Mouse (Mus musculus) kidney, embryonic 16.5 days (tissue): Measurements from ENCODE around the gene Rbm3. TPM values are rescaled to one million over a fixed set of nuclear protein-coding genes. Genes with fewer than 3 reads are reported as not detected.
A peak's percentile ranks its signal among the peaks of the same experiment; 100 is the strongest.

Source experiments
- ATAC-seq: fragments of 200-750 bp; cut with Nextera tagmentation; 2 replicates; pipeline ENCODE4 v1.8.0; 2017; ENCODE audit warnings: moderate TSS enrichment; ENCODE audit not compliant: low FRiP score, low TSS enrichment
- H3K27ac ChIP-seq: fragments of 300-500 bp; sonication (generic); 2 replicates; pipeline ENCODE4 v1.5.1; 2014; ENCODE audit warnings: low read length
- H3K27me3 ChIP-seq: fragments of 300-500 bp; sonication (generic); 2 replicates; pipeline ENCODE4 v1.6.1; 2014; ENCODE audit warnings: low read length, control low read depth, mixed read lengths; ENCODE audit not compliant: insufficient read depth
- H3K36me3 ChIP-seq: fragments of 300-500 bp; sonication (generic); 2 replicates; pipeline ENCODE4 v1.6.1; 2014; ENCODE audit warnings: low read length, control low read depth, mixed read lengths; ENCODE audit not compliant: insufficient read depth
- H3K4me1 ChIP-seq: fragments of 300-500 bp; sonication (generic); 2 replicates; pipeline ENCODE4 v1.6.1; 2014; ENCODE audit warnings: low read length, control low read depth, mixed read lengths; ENCODE audit not compliant: insufficient read depth
- H3K4me2 ChIP-seq: fragments of 300-500 bp; sonication (generic); replicated peaks from 2 replicates; pipeline ENCODE4 v1.6.1; 2014; ENCODE audit warnings: low read depth, low read length
- H3K4me3 ChIP-seq: fragments of 300-500 bp; sonication (generic); 2 replicates; pipeline ENCODE4 v1.5.1; 2014; ENCODE audit warnings: mild to moderate bottlenecking, low read length
- H3K9ac ChIP-seq: fragments of 300-500 bp; sonication (generic); replicated peaks from 2 replicates; pipeline ENCODE4 v1.6.1; 2014; ENCODE audit warnings: low read length
- H3K9me3 ChIP-seq: fragments of 300-500 bp; sonication (generic); 2 replicates; pipeline ENCODE4 v1.6.1; 2016; ENCODE audit warnings: low read length, control low read depth
- WGBS: fragments of 180-500 bp; shearing (Covaris S2); extraction: QIAGEN DNeasy Blood & Tissue Kit; methylation state at CpG from one replicate; pipeline ENCODE4 v1.1.7; 2014; 5-methylcytosine and 5-hydroxymethylcytosine counted together
- polyA plus RNA-seq: library from polyadenylated mRNA; unstranded; fragments of >200 nt; fragmentation: Nextera tagmentation; extraction: Ambion mirVana; gene quantifications from 2 replicates; pipeline ENCODE4 v1.2.1, GENCODE M21; 2015

Rbm3 gene
- polyA plus RNA-seq, 1 experiment from 2014 or later = 441 TPM

GRCm38 (mm10) chrX:8132017-8132976 lies 13.4 kb downstream of the Rbm3 start, which contains the start of gene Wdr13:
TSS of gene Wdr13 (minus strand) at chrX:8132892.
- peak within 1 kb of the TSS; percentile 98 for H3K27ac ChIP-seq
- H3K4me2 ChIP-seq = peak within 1 kb of the TSS; percentile 59
- 0 out of 2 replicates have a peak, but pooled peaks cover 4% of the 10 kb centered on the region for H3K4me1 ChIP-seq
- peaks cover 2% of the 10 kb centered on the region; the same call in 1 of the 2 replicates for H3K9me3 ChIP-seq
- H3K27me3 ChIP-seq = no peaks in the 10 kb centered on the region
- 0 out of 2 replicates have a peak, but pooled peaks cover 17% of the 10 kb centered on the region for H3K36me3 ChIP-seq
- peak within 1 kb of the TSS; percentile 74 for H3K9ac ChIP-seq
- WGBS = 20% methylated on average over 38 of the region's 40 CpGs
- ATAC-seq = peak; percentile 91
- peak within 1 kb of the TSS; percentile 66 for H3K4me3 ChIP-seq

- Histone ChIP-seq H3K9ac (no peak overlapping the region), H3K36me3 (0 out of 2 replicates have a peak, but pooled peaks cover 19% of the 10 kb centered on the region), H3K27me3 (no peaks in the 10 kb centered on the region), H3K4me1 (0 out of 2 replicates have a peak, but pooled peaks cover 4% of the 10 kb centered on the region), H3K9me3 (peaks cover 2% of the 10 kb centered on the region; the same call in 1 of the 2 replicates), H3K4me2 (peak overlapping the region; percentile 59), H3K4me3 (peak overlapping the region; percentile 66), H3K27ac (no peak overlapping the region)
- no peak for ATAC-seq
- 92% methylated on average over 17 of the region's 17 CpGs for WGBS
Measured at GRCm38 (mm10) chrX:8131393-8131792, 14.3 kb downstream of the Rbm3 start.

- Histone ChIP-seq H3K9me3 (no peaks in the 10 kb centered on the region), H3K36me3 (peaks cover 29% of the 10 kb centered on the region; the same call in 1 of the 2 replicates), H3K4me2 (no peak overlapping the region), H3K27ac (no peak overlapping the region), H3K4me3 (no peak overlapping the region), H3K4me1 (no peaks in the 10 kb centered on the region), H3K27me3 (no peaks in the 10 kb centered on the region), H3K9ac (no peak overlapping the region)
- no peak for ATAC-seq
- 74% methylated on average over 7 of the region's 7 CpGs for whole genome bisulfite sequencing
Measured at GRCm38 (mm10) chrX:8125235-8125634, 20.4 kb downstream of the Rbm3 start.

- no peak for ATAC-seq
- peaks cover 21% of the 10 kb centered on the region for H3K36me3 ChIP-seq
- H3K9ac ChIP-seq = no peak overlapping the region
- H3K4me3 ChIP-seq = no peak overlapping the region
- H3K27ac ChIP-seq = no peak overlapping the region
- no peaks in the 10 kb centered on the region for H3K9me3 ChIP-seq
- WGBS = 80% methylated on average over 6 of the region's 6 CpGs
- H3K4me2 ChIP-seq = no peak overlapping the region
- no peaks in the 10 kb centered on the region for H3K4me1 ChIP-seq
- no peaks in the 10 kb centered on the region for H3K27me3 ChIP-seq
Measured at GRCm38 (mm10) chrX:8123821-8124470, 21.7 kb downstream of the Rbm3 start.

- H3K27me3 ChIP-seq = no peaks in the 10 kb centered on the region
- no peaks in the 10 kb centered on the region; the same call in 1 of the 2 replicates for H3K36me3 ChIP-seq
- no peak for ATAC-seq
- H3K9ac ChIP-seq = no peak overlapping the region
- no peak overlapping the region for H3K4me2 ChIP-seq
- H3K27ac ChIP-seq = no peak overlapping the region
- H3K9me3 ChIP-seq = no peaks in the 10 kb centered on the region
- no peak overlapping the region for H3K4me3 ChIP-seq
- no peaks in the 10 kb centered on the region for H3K4me1 ChIP-seq
Measured at GRCm38 (mm10) chrX:8117264-8117663, 28.4 kb downstream of the Rbm3 start.

GRCm38 (mm10) chrX:8115275-8115674 lies 30.4 kb downstream of the Rbm3 start:
- no peaks in the 10 kb centered on the region for H3K9me3 ChIP-seq
- H3K4me1 ChIP-seq = no peaks in the 10 kb centered on the region
- H3K27ac ChIP-seq = no peak overlapping the region
- H3K4me3 ChIP-seq = no peak overlapping the region
- H3K27me3 ChIP-seq = no peaks in the 10 kb centered on the region
- no peak overlapping the region for H3K9ac ChIP-seq
- no peak for ATAC-seq
- no peak overlapping the region for H3K4me2 ChIP-seq
- H3K36me3 ChIP-seq = no peaks in the 10 kb centered on the region; the same call in 1 of the 2 replicates
- WGBS = 80% methylated on average over 4 of the region's 4 CpGs

- Histone ChIP-seq H3K27me3 (no peaks in the 10 kb centered on the region), H3K4me3 (no peak overlapping the region), H3K9ac (no peak overlapping the region), H3K36me3 (no peaks in the 10 kb centered on the region), H3K27ac (no peak overlapping the region), H3K4me1 (no peaks in the 10 kb centered on the region), H3K4me2 (no peak overlapping the region), H3K9me3 (no peaks in the 10 kb centered on the region)
- ATAC-seq = no peak
- 82% methylated on average over 3 of the region's 3 CpGs for WGBS
Measured at GRCm38 (mm10) chrX:8105019-8105418, 40.7 kb downstream of the Rbm3 start.

- 68% methylated on average over 7 of the region's 7 CpGs for WGBS
- no peak overlapping the region for H3K9ac ChIP-seq
- no peak overlapping the region for H3K27ac ChIP-seq
Measured at GRCm38 (mm10) chrX:8102213-8102668, 43.4 kb downstream of the Rbm3 start.

GRCm38 (mm10) chrX:8101017-8101416 lies 44.7 kb downstream of the Rbm3 start:
- Histone ChIP-seq H3K27ac (no peak overlapping the region), H3K36me3 (no peaks in the 10 kb centered on the region), H3K4me1 (no peaks in the 10 kb centered on the region), H3K9me3 (no peaks in the 10 kb centered on the region), H3K9ac (no peak overlapping the region), H3K27me3 (no peaks in the 10 kb centered on the region), H3K4me3 (no peak overlapping the region), H3K4me2 (no peak overlapping the region)
- 20% methylated on average over 3 of the region's 3 CpGs for WGBS
- ATAC-seq = no peak

More at GRCm38 (mm10) chrX:8102213-8102668, 43.4 kb downstream of the Rbm3 start:
- Histone ChIP-seq H3K4me3 (no peak overlapping the region), H3K27me3 (no peaks in the 10 kb centered on the region), H3K4me1 (no peaks in the 10 kb centered on the region), H3K36me3 (no peaks in the 10 kb centered on the region), H3K9me3 (no peaks in the 10 kb centered on the region), H3K4me2 (no peak overlapping the region)
- ATAC-seq = no peak
